Mouse (Mus musculus): ENCODE results near the gene Kirrel. TPM values are rescaled to one million over a fixed set of nuclear protein-coding genes. Genes with fewer than 3 reads are reported as not detected.

The Kirrel gene
- 13.1 and 14.3 TPM in 2 replicates for polyA plus RNA-seq (2016; fragmentation: Nextera tagmentation; extraction: Ambion mirVana)

DNA sequence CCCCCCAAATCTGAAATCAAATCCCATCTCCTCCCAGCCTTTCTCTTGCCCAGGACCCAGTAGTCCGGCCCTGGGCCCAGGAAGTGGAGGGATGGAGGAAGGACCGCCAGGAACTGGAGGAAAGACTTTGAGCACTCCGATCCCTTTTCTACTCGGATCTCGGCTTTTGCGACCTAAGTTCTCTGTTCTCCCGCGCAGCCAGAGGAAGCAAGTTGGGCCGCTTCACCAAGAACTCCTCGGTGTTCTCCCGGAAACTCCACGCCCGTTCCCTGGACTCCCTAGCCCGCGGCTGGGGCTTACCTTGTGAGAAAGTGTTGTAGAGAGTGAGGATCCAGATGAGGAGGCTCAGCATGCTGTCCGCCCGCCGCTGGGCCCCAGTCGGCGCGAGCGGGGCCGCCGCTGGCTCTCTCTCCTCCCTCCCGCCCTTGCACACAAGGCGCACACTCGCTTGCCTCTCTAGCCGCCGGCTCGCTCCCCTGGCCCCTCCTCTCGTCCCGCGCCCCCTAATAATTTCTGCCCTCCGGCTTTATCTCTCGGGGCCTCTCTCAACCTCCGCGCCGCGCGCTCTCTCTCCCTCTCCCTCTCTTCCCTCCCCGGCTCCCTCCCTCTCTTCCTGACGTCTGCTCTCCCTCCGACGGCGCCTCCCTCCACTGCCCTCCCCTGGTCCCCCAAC is at the start of gene Kirrel:
Gene Kirrel (minus strand): TSS at position 652 of the 673 bp plus-strand sequence.
- peak; percentile 87 for DNase-seq (ENCODE audit: extremely low spot score, low spot score)
- WGBS, result under 1% methylated on average over 44 of the region's 45 CpGs
- Histone ChIP-seq H3K27me3 (ENCODE audit: poor library complexity, severe bottlenecking) (0 out of 2 replicates have a peak, but pooled peaks cover 4% of the 10 kb centered on the region), H3K4me3 (peak within 1 kb of the TSS; percentile 84), H3K4me1 (peaks cover 55% of the 10 kb centered on the region), H3K9me3 (no peaks in the 10 kb centered on the region), H3K36me3 (replicated peaks) (peaks cover 4% of the 10 kb centered on the region; the same call in 1 of the 2 replicates), H3K27ac (peak within 1 kb of the TSS; percentile 97)

DNA sequence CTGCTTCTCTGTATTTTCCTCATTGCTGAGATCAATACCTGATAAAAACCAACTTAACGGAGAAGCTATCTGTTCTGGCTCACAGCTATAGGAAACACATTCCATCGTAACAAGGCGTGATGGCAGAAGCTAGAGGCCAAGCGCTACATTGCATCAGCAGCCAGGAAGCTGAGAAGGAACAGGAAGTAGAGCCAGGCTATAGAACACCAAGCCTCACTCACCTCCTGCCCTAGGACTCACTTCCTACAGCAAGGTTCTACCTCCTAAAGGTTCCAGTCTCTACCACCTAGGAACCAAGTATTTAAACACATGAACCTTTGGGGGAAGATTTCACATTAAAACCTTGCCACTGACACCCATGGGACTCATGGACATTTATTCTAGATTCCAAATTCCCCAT is 49.1 kb upstream of the Kirrel start:
- Histone ChIP-seq H3K36me3 (replicated peaks) (no peaks in the 10 kb centered on the region), H3K27me3 (ENCODE audit: poor library complexity, severe bottlenecking) (no peaks in the 10 kb centered on the region), H3K4me3 (no peak overlapping the region), H3K4me1 (no peaks in the 10 kb centered on the region), H3K27ac (no peak overlapping the region), H3K9me3 (no peaks in the 10 kb centered on the region)
- DNase-seq (ENCODE audit: extremely low spot score, low spot score), result no peak
- WGBS, result 93% methylated on average over 4 of the region's 4 CpGs

DNA sequence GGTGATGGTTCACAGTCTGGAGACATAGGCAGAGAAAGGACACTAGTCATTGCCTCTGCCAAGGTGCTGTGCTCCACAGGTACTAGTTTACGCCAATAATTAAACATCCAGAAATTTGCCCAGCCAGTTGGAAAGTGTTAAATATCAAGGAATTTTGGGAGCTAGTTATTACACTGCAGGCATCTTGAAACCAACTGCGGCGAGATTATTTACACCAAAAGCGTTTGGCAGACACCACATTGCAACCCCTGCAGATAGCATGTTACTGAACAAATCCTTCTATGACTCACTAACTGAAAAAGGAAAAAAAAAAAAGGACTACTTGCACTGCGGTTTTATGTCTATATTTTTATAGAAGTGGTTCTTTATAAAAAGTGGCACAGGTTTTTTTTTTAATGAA is 47.8 kb upstream of the Kirrel start:
- Histone ChIP-seq H3K27me3 (ENCODE audit: poor library complexity, severe bottlenecking) (no peaks in the 10 kb centered on the region), H3K36me3 (replicated peaks) (no peaks in the 10 kb centered on the region), H3K4me3 (no peak overlapping the region), H3K4me1 (no peaks in the 10 kb centered on the region), H3K27ac (no peak overlapping the region), H3K9me3 (no peaks in the 10 kb centered on the region)
- WGBS, result 93% methylated on average over 5 of the region's 5 CpGs
- no peak for DNase-seq (ENCODE audit: extremely low spot score, low spot score)

DNA sequence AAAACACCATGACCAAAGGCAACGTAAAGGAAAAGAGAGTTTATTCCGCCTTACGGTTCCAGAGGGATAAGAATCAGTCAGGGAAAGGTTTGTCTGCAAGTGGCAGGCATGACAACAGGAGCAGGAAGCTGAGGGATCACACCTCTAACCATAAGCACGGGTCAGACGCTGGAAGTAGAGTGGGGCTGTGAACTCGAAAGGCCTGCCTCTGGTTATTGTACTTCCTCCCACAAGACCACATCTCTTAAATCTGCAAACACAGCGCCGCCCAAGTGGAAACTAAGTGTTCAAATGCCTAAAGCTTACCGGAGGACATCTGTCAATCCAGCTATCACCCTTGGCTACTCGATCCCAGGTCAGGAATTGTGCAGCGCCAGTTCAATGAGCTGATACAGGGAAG is 40.6 kb upstream of the Kirrel start:
- H3K4me1 ChIP-seq, result no peaks in the 10 kb centered on the region
- no peaks in the 10 kb centered on the region for H3K27me3 ChIP-seq (ENCODE audit: poor library complexity, severe bottlenecking)
- no peak overlapping the region for H3K4me3 ChIP-seq
- H3K27ac ChIP-seq, result no peak overlapping the region
- H3K36me3 ChIP-seq (replicated peaks), result no peaks in the 10 kb centered on the region
- H3K9me3 ChIP-seq, result no peaks in the 10 kb centered on the region
- WGBS, result 85% methylated on average over 11 of the region's 11 CpGs
- no peak for DNase-seq (ENCODE audit: extremely low spot score, low spot score)

DNA sequence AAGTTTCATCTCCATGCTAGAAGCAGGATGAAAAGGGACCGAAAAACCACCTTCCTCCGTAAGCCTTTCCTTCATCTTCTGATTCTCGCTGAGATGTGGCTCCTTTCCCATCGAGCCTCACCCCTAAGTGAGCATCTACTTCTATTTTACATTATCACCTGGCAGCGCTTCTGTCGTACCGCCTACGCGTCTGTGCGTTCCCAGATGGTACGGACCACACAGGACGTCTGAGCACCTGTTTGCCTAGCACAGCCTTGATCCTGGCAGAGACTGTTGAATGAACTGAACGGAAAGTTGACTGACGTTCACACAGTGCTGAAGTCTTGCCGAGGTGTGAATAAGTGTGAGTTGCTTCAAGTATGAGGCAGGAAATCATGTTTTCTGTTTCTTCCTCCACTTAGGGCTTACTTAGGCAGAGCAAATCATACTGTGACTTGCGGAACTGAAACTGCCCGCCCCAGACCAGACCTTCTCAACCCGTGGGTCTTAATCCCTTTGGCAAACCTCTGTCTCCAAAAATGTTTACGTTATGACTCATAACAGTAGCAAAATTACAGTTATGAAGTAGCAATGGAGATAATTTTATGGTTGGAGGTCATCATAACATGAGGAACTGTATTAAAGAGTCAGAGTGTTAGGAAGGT is 39.8 kb upstream of the Kirrel start:
- no peak overlapping the region for H3K27ac ChIP-seq
- no peak overlapping the region for H3K4me3 ChIP-seq
- no peaks in the 10 kb centered on the region for H3K9me3 ChIP-seq
- no peaks in the 10 kb centered on the region for H3K4me1 ChIP-seq
- 94% methylated on average over 19 of the region's 19 CpGs for WGBS
- no peak for DNase-seq (ENCODE audit: extremely low spot score, low spot score)
- H3K36me3 ChIP-seq (replicated peaks), result no peaks in the 10 kb centered on the region
- no peaks in the 10 kb centered on the region for H3K27me3 ChIP-seq (ENCODE audit: poor library complexity, severe bottlenecking)

DNA sequence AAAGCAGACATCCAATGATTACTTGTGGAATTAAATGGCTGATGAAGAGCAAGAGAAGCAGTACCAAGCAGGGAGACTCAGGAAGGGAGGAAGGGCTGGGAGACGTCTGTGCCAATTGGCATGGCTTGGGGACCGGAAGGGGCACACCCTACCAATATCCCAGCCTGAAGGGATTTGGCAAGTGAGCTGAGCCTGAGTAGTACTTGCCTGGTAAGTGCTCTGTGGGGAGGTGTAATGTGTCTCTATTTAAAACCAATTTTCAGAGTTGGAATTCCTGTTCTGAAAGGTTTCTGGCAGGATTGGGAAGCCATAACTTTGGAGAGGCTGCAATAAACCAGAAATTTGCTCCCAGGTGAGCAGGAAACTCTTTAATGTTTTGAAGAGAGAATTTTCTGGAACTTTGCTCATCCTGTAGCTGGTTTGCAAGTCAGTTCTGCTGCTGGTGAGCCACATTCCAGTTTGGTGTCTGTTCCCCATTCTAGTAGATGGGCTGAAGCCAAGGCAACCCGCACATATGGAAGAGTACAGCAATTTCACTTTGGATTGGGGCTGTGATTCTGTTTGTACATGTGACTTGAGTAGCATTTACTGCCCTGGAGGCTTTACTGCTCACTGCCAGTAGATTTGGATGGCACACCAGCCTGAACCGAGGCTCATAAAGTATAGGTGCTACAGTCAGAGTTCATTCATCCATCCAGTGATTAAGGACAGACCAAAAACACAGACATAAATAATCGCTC is 32.0 kb upstream of the Kirrel start:
- WGBS, result 91% methylated on average over 5 of the region's 5 CpGs

DNA sequence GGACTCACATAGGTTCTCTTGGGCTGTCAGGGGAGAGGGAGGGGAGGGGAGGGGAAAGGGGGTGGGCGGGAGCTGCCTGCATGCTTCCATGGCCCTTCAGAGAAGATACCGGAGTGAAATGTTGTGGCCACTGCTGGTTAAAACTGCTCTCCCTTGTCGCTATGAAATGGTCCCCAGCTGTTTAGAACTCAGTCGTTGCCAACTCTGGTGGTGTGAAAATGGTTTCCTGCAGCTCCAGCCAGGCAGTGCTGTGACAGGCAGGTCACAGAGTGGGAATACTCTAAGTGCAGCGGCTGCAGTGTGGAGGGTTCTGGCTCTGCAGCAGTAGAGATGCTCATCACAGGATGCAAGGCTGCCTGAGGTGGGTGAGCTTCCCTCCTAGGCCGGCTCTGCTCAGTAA is 22.1 kb upstream of the Kirrel start:
- WGBS, result 50% methylated on average over 6 of the region's 6 CpGs
- Histone ChIP-seq H3K36me3 (replicated peaks) (no peaks in the 10 kb centered on the region), H3K4me1 (peaks cover 6% of the 10 kb centered on the region; the same call in 1 of the 2 replicates), H3K9me3 (no peaks in the 10 kb centered on the region), H3K27ac (no peak overlapping the region), H3K4me3 (no peak overlapping the region), H3K27me3 (ENCODE audit: poor library complexity, severe bottlenecking) (no peaks in the 10 kb centered on the region)
- peak; percentile 12 for DNase-seq (ENCODE audit: extremely low spot score, low spot score)

More for the DNA sequence above, 32.0 kb upstream of the Kirrel start:
- Histone ChIP-seq H3K27me3 (ENCODE audit: poor library complexity, severe bottlenecking) (no peaks in the 10 kb centered on the region), H3K4me1 (no peaks in the 10 kb centered on the region), H3K9me3 (no peaks in the 10 kb centered on the region), H3K36me3 (replicated peaks) (no peaks in the 10 kb centered on the region), H3K4me3 (no peak overlapping the region), H3K27ac (no peak overlapping the region)
- peak; percentile 7 for DNase-seq (ENCODE audit: extremely low spot score, low spot score)

DNA sequence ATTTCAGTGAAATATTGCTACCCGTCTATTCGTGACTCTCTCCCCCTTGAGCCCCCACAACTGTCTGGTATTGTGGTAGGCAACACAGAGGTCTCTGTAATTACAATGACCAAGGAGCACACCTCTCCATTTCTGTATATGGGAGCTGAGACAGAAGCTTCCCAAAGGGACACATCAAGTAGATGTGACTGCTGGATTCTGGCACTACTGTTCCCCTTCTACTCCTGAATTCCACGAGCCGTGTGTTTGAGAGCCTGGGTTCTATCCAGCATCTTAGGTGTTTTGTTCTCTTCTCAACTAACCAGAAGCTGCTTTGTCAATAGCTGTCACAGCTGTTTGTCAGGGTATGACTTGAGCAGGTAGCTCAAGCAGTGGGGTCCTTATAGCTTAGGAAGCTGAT is 20.5 kb upstream of the Kirrel start:
- no peak for DNase-seq (ENCODE audit: extremely low spot score, low spot score)
- WGBS, result 85% methylated on average over 4 of the region's 4 CpGs
- Histone ChIP-seq H3K27me3 (ENCODE audit: poor library complexity, severe bottlenecking) (no peaks in the 10 kb centered on the region), H3K9me3 (no peaks in the 10 kb centered on the region), H3K27ac (no peak overlapping the region), H3K4me3 (no peak overlapping the region), H3K4me1 (peaks cover 6% of the 10 kb centered on the region; the same call in 1 of the 2 replicates), H3K36me3 (replicated peaks) (no peaks in the 10 kb centered on the region)

DNA sequence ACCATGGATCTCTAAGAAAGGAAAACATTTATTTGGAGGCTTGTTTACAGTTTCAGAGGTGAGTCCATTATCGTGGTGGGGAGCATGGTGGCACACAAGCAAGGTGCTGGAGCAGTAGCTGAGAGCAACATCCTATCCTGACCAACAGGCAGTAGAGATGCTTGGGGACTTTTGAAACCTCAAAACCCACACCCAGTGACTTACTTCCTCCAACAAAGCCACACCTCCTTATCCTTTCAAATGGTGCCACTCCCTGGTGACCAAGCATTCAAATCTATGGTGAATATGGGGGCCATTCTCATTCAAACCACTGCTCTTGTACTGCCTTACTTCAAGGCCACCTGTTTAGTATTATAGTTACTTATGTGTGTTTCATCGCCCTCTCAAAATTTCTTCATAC is 20.0 kb upstream of the Kirrel start:
- WGBS, result 86% methylated on average over 2 of the region's 2 CpGs
- no peaks in the 10 kb centered on the region for H3K9me3 ChIP-seq

DNA sequence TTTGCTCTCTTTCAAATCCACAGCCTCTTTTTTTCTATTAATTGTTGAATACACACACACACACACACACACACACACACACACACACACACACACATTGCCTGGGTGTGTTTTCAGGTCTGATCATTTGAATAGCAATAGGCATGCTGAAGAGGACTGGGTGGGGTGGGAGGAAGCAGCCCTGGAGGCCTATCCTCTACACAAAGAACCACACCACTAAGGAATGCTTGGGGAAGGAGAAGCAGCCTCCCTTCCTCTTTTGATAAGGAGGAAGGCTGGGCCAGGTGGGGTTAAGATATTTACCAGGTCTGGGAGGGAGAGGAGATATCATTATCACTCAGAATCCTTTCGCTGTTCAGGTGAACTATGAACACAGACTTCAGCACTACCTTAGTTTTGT is 19.2 kb upstream of the Kirrel start:
- Histone ChIP-seq H3K9me3 (no peaks in the 10 kb centered on the region), H3K27me3 (ENCODE audit: poor library complexity, severe bottlenecking) (no peaks in the 10 kb centered on the region), H3K27ac (no peak overlapping the region), H3K4me1 (peaks cover 6% of the 10 kb centered on the region; the same call in 1 of the 2 replicates), H3K4me3 (no peak overlapping the region), H3K36me3 (replicated peaks) (no peaks in the 10 kb centered on the region)
- peak; percentile 12 for DNase-seq (ENCODE audit: extremely low spot score, low spot score)
- 48% methylated on average over 1 of the region's 1 CpGs for WGBS

More for the DNA sequence above, 20.0 kb upstream of the Kirrel start:
- Histone ChIP-seq H3K27ac (no peak overlapping the region), H3K27me3 (ENCODE audit: poor library complexity, severe bottlenecking) (no peaks in the 10 kb centered on the region), H3K4me3 (no peak overlapping the region), H3K36me3 (replicated peaks) (no peaks in the 10 kb centered on the region), H3K4me1 (peaks cover 6% of the 10 kb centered on the region; the same call in 1 of the 2 replicates)
- peak; percentile 9 for DNase-seq (ENCODE audit: extremely low spot score, low spot score)

DNA sequence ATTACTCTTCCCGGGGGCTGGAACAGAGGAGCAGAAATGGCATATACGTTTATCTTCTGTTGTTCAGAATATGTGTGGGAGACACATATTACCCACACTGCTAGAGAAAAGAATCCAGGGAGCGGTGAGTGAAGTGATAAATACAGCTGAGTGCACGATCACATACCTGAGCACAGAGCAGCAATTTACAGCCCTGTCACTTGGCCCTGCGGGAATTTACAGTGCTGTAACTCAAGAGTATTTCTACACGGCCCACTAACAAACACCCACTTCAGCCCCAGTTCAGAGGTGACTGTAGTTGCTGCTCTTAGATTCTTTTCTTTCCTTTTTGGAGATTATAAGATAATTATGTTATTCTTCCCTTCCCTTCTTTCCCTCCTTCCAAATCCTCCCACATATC is 18.8 kb upstream of the Kirrel start:
- H3K9me3 ChIP-seq, result no peaks in the 10 kb centered on the region
- no peak overlapping the region for H3K4me3 ChIP-seq
- no peak for DNase-seq (ENCODE audit: extremely low spot score, low spot score)
- H3K27me3 ChIP-seq (ENCODE audit: poor library complexity, severe bottlenecking), result no peaks in the 10 kb centered on the region
- H3K36me3 ChIP-seq (replicated peaks), result no peaks in the 10 kb centered on the region
- H3K27ac ChIP-seq, result no peak overlapping the region
- H3K4me1 ChIP-seq, result peaks cover 6% of the 10 kb centered on the region; the same call in 1 of the 2 replicates
- WGBS, result 73% methylated on average over 6 of the region's 6 CpGs

DNA sequence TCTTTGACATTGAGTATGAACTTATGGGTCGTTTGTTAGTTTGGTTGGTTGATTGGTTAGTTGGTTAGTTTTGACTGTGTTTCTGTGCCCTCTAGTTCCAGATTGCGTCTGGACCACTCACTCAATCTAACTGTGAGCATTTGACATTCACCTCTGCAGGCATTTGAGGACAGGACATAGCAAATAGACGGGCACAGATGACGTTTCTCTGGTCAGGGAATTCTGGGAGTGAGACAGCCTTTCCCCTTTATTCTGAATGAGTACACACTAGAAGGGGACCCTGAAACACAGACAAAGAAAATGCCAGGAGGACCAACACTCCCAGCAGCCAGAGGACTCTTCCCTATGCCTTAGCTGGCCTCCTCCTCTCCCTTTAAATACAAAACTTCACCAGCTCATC is 2.1 kb upstream of the Kirrel start:
- peak; percentile 11 for DNase-seq (ENCODE audit: extremely low spot score, low spot score)

More for the DNA sequence above, 2.1 kb upstream of the Kirrel start:
- H3K4me1 ChIP-seq, result peaks cover 32% of the 10 kb centered on the region
- H3K9me3 ChIP-seq, result no peaks in the 10 kb centered on the region
- no peaks in the 10 kb centered on the region for H3K36me3 ChIP-seq (replicated peaks)
- 79% methylated on average over 4 of the region's 4 CpGs for WGBS
- H3K27ac ChIP-seq, result no peak overlapping the region
- H3K4me3 ChIP-seq, result no peak overlapping the region
- 0 out of 2 replicates have a peak, but pooled peaks cover 4% of the 10 kb centered on the region for H3K27me3 ChIP-seq (ENCODE audit: poor library complexity, severe bottlenecking)

Data from forebrain, embryonic 10.5 days (tissue).